Mouse (Mus musculus): Measurements from ENCODE around the gene Kif20b.

DNA sequence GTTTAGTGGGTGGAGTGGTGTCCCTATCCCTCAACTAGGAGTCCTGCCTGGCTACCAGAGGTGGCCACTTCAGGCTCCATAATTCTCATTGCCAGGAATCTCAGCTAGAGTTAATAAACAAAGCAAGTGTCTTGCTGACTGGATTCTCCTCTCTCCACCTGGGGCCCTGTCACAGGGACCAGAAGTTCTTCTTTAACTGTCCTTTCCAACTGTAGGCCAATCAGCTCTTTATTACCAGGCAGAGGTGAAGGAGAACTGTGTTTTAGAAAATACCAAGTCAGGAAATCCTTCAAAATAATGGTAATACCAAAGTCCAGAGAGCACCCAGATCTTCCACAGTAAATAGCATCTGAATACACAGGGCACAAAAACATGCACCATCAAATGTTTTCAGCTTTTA, 9.8 kb upstream of the Kif20b start:
- TF ChIP-seq GATA2 (IDR thresholded peaks at IDR 0.05; ENCODE audit: borderline replicate concordance, low read depth, low read length) (no peak), CTCF (IDR thresholded peaks at IDR 0.05; ENCODE audit: low read depth, low read length) (no peak)
